Mouse (Mus musculus) intestine, embryonic 16.5 days (tissue): Measurements from ENCODE around the gene Ddx54. TPM values are rescaled to one million over a fixed set of nuclear protein-coding genes. Genes with fewer than 3 reads are reported as not detected.
A peak's percentile ranks its signal among the peaks of the same experiment; 100 is the strongest.

Experiments used
- ATAC-seq: fragments of 200-750 bp; cut with Nextera tagmentation; 2 replicates; pipeline ENCODE4 v1.8.0; 2017; ENCODE audit warnings: moderate TSS enrichment, moderate library complexity
- H3K27ac ChIP-seq: fragments of 300-500 bp; sonication (generic); 2 replicates; pipeline ENCODE4 v1.5.1; 2014; ENCODE audit warnings: mild to moderate bottlenecking, low read length
- H3K27me3 ChIP-seq: fragments of 300-500 bp; sonication (generic); replicated peaks from 2 replicates; pipeline ENCODE4 v1.6.1; 2014; ENCODE audit warnings: low read length, control low read depth, mixed read lengths; ENCODE audit not compliant: control insufficient read depth, insufficient read depth
- H3K36me3 ChIP-seq: fragments of 300-500 bp; sonication (generic); 2 replicates; pipeline ENCODE4 v1.6.1; 2014; ENCODE audit warnings: low read length, control low read depth; ENCODE audit not compliant: control insufficient read depth, insufficient read depth
- H3K4me1 ChIP-seq: fragments of 300-500 bp; sonication (generic); 2 replicates; pipeline ENCODE4 v1.6.1; 2014; ENCODE audit warnings: low read length, control low read depth, mixed read lengths; ENCODE audit not compliant: control insufficient read depth, insufficient read depth
- H3K4me2 ChIP-seq: fragments of 300-500 bp; sonication (generic); 2 replicates; pipeline ENCODE4 v1.6.1; 2014; ENCODE audit warnings: low read depth, low read length, control low read depth
- H3K4me3 ChIP-seq: fragments of 300-500 bp; sonication (generic); 2 replicates; pipeline ENCODE4 v1.5.1; 2014; ENCODE audit warnings: mild to moderate bottlenecking, low read length
- H3K9ac ChIP-seq: fragments of 300-500 bp; sonication (generic); 2 replicates; pipeline ENCODE4 v1.6.1; 2014; ENCODE audit warnings: low read depth, low read length
- H3K9me3 ChIP-seq: fragments of 300-500 bp; sonication (generic); 2 replicates; pipeline ENCODE4 v1.6.1; 2016; ENCODE audit warnings: low read length, control low read depth; ENCODE audit not compliant: control insufficient read depth
- WGBS: fragments of 180-500 bp; shearing (Covaris S2); extraction: QIAGEN DNeasy Blood & Tissue Kit; methylation state at CpG from one replicate; pipeline ENCODE4 v1.1.7; 2014; 5-methylcytosine and 5-hydroxymethylcytosine counted together
- polyA plus RNA-seq: library from polyadenylated mRNA; unstranded; fragments of >200 nt; fragmentation: Nextera tagmentation; extraction: Ambion mirVana; gene quantifications from 2 replicates; pipeline ENCODE4 v1.2.1, GENCODE M21; 2015

Ddx54 gene
- polyA plus RNA-seq, 1 experiment from 2014 or later, result 51.4 TPM

- H3K9me3 ChIP-seq, result peaks cover 5% of the 10 kb centered on the region; the same call in 1 of the 2 replicates
- no peak overlapping the region for H3K9ac ChIP-seq
- H3K4me3 ChIP-seq, result no peak overlapping the region
- H3K4me2 ChIP-seq, result no peak overlapping the region
- H3K27me3 ChIP-seq, result no peaks in the 10 kb centered on the region
- 95% methylated on average over 4 of the region's 4 CpGs for WGBS
- no peak overlapping the region for H3K27ac ChIP-seq
- peaks cover 15% of the 10 kb centered on the region for H3K4me1 ChIP-seq
- peaks cover 27% of the 10 kb centered on the region for H3K36me3 ChIP-seq
- no peak for ATAC-seq
Observed at GRCm38 (mm10) chr5:120615903-120616302, 3.4 kb downstream of the Ddx54 start.

- Histone ChIP-seq H3K9ac (no peak overlapping the region), H3K4me1 (0 out of 2 replicates have a peak, but pooled peaks cover 4% of the 10 kb centered on the region)
- 85% methylated on average over 12 of the region's 12 CpGs for WGBS
Observed at GRCm38 (mm10) chr5:120618778-120619177, 6.2 kb downstream of the Ddx54 start.

GRCm38 (mm10) chr5:120619201-120619600 is 6.7 kb downstream of the Ddx54 start:
- Histone ChIP-seq H3K27ac (no peak overlapping the region), H3K9ac (no peak overlapping the region), H3K36me3 (peaks cover 44% of the 10 kb centered on the region), H3K4me2 (no peak overlapping the region), H3K9me3 (peaks cover 5% of the 10 kb centered on the region; the same call in 1 of the 2 replicates), H3K4me1 (no peaks in the 10 kb centered on the region), H3K27me3 (no peaks in the 10 kb centered on the region), H3K4me3 (no peak overlapping the region)
- ATAC-seq, result no peak
- 15% methylated on average over 5 of the region's 5 CpGs for WGBS

More at GRCm38 (mm10) chr5:120618778-120619177, 6.2 kb downstream of the Ddx54 start:
- Histone ChIP-seq H3K4me2 (no peak overlapping the region), H3K4me3 (no peak overlapping the region), H3K27ac (no peak overlapping the region), H3K27me3 (no peaks in the 10 kb centered on the region), H3K36me3 (peaks cover 42% of the 10 kb centered on the region), H3K9me3 (peaks cover 5% of the 10 kb centered on the region; the same call in 1 of the 2 replicates)
- no peak for ATAC-seq

- Histone ChIP-seq H3K9ac (no peak overlapping the region), H3K36me3 (peaks cover 53% of the 10 kb centered on the region), H3K4me2 (no peak overlapping the region), H3K27ac (no peak overlapping the region), H3K27me3 (no peaks in the 10 kb centered on the region), H3K9me3 (peaks cover 5% of the 10 kb centered on the region; the same call in 1 of the 2 replicates), H3K4me3 (no peak overlapping the region), H3K4me1 (no peaks in the 10 kb centered on the region)
- 70% methylated on average over 18 of the region's 18 CpGs for WGBS
- ATAC-seq, result peak; percentile 49; the same call in 1 of the 2 replicates
Observed at GRCm38 (mm10) chr5:120620375-120621077, 8.0 kb downstream of the Ddx54 start.

GRCm38 (mm10) chr5:120621078-120621765 is 8.7 kb downstream of the Ddx54 start:
- Histone ChIP-seq H3K4me1 (no peaks in the 10 kb centered on the region), H3K36me3 (peaks cover 53% of the 10 kb centered on the region), H3K27me3 (no peaks in the 10 kb centered on the region), H3K9me3 (no peaks in the 10 kb centered on the region; the same call in 1 of the 2 replicates), H3K9ac (no peak overlapping the region), H3K4me3 (no peak overlapping the region), H3K27ac (no peak overlapping the region), H3K4me2 (no peak overlapping the region)
- ATAC-seq, result no peak
- WGBS, result 91% methylated on average over 23 of the region's 23 CpGs

- H3K4me2 ChIP-seq, result no peak overlapping the region
- no peaks in the 10 kb centered on the region for H3K9me3 ChIP-seq
- WGBS, result 90% methylated on average over 10 of the region's 10 CpGs
- H3K4me3 ChIP-seq, result no peak overlapping the region
- no peaks in the 10 kb centered on the region for H3K4me1 ChIP-seq
- H3K27me3 ChIP-seq, result no peaks in the 10 kb centered on the region
- no peak overlapping the region for H3K27ac ChIP-seq
- no peak overlapping the region for H3K9ac ChIP-seq
- H3K36me3 ChIP-seq, result peaks cover 58% of the 10 kb centered on the region
- ATAC-seq, result no peak
Observed at GRCm38 (mm10) chr5:120621846-120622197, 9.3 kb downstream of the Ddx54 start.

GRCm38 (mm10) chr5:120622198-120622851 is 9.8 kb downstream of the Ddx54 start:
- H3K36me3 ChIP-seq, result peaks cover 58% of the 10 kb centered on the region
- ATAC-seq, result no peak
- no peak overlapping the region for H3K27ac ChIP-seq

GRCm38 (mm10) chr5:120624427-120624826 is 11.9 kb downstream of the Ddx54 start:
- Histone ChIP-seq H3K36me3 (peaks cover 49% of the 10 kb centered on the region), H3K4me3 (no peak overlapping the region), H3K27me3 (no peaks in the 10 kb centered on the region), H3K4me2 (no peak overlapping the region), H3K9ac (no peak overlapping the region), H3K9me3 (no peaks in the 10 kb centered on the region), H3K27ac (no peak overlapping the region), H3K4me1 (peaks cover 7% of the 10 kb centered on the region; the same call in 1 of the 2 replicates)
- 93% methylated on average over 10 of the region's 10 CpGs for WGBS
- no peak for ATAC-seq

More at GRCm38 (mm10) chr5:120622198-120622851, 9.8 kb downstream of the Ddx54 start:
- H3K9ac ChIP-seq, result no peak overlapping the region
- 64% methylated on average over 5 of the region's 5 CpGs for WGBS
- no peak overlapping the region for H3K4me2 ChIP-seq
- no peaks in the 10 kb centered on the region for H3K4me1 ChIP-seq
- H3K4me3 ChIP-seq, result no peak overlapping the region
- no peaks in the 10 kb centered on the region for H3K9me3 ChIP-seq
- no peaks in the 10 kb centered on the region for H3K27me3 ChIP-seq

- H3K4me3 ChIP-seq, result no peak overlapping the region
- no peak overlapping the region for H3K9ac ChIP-seq
- 39% methylated on average over 19 of the region's 19 CpGs for WGBS
- peaks cover 45% of the 10 kb centered on the region for H3K36me3 ChIP-seq
- peak; percentile 58 for ATAC-seq
- no peaks in the 10 kb centered on the region for H3K9me3 ChIP-seq
- no peak overlapping the region for H3K27ac ChIP-seq
- 0 out of 2 replicates have a peak, but pooled peaks cover 7% of the 10 kb centered on the region for H3K27me3 ChIP-seq
- no peak overlapping the region for H3K4me2 ChIP-seq
- peaks cover 7% of the 10 kb centered on the region; the same call in 1 of the 2 replicates for H3K4me1 ChIP-seq
Observed at GRCm38 (mm10) chr5:120626399-120626798, 13.9 kb downstream of the Ddx54 start.
